ENCODE assay signal across 41 mouse cellular contexts in genomic region chr14:51896539-51897170, GRCm38 (mm10). TPM values are rescaled to one million over a fixed set of nuclear protein-coding genes. Genes with fewer than 3 reads are reported as not detected.
A peak's percentile ranks its signal among the peaks of the same experiment; 100 is the strongest.
DNase-seq lines count a peak whose midpoint lies in the region; ATAC-seq and TF ChIP-seq lines count a peak whose summit lies in the region.
"Had no signal": no experiment of that assay in that cellular context is flagged by ENCODE, and none has a peak within 500 bp of the region (broad histone marks: within the 10 kb centered on the region; RNA-seq: fewer than 3 reads in every experiment).

No protein-coding gene starts in this region.

- peaks cover 0 to 8% of the 10 kb centered on the region in 2 experiments; a peak in 2 of 4 replicates for H3K36me3 ChIP-seq in MEL (ENCODE audit: control insufficient read depth in 1 of 2, insufficient read depth in 2 of 2, low read length in 2 of 2)
- peaks cover 15% of the 10 kb centered on the region for H3K36me3 ChIP-seq in embryonic facial prominence, embryonic 13.5 days
- H3K36me3 ChIP-seq in intestine, postnatal 0 days (ENCODE audit: control insufficient read depth, insufficient read depth): peaks cover 15% of the 10 kb centered on the region
- peaks cover 5% of the 10 kb centered on the region for H3K36me3 ChIP-seq in forebrain, embryonic 16.5 days (ENCODE audit: control insufficient read depth, insufficient read depth)

- no peak overlapping the region for H3K4me2 ChIP-seq in embryonic facial prominence, embryonic 13.5 days
- 0 out of 2 replicates have a peak overlapping the region, but pooled peaks have one; percentile 35 for H3K4me2 ChIP-seq in intestine, postnatal 0 days (replicated peaks; ENCODE audit: low read depth)
- H3K4me2 ChIP-seq in forebrain, embryonic 16.5 days (ENCODE audit: low read length): no peak overlapping the region
- H3K4me2 ChIP-seq: heart, embryonic 12.5 days; hindbrain, embryonic 14.5 days; limb, embryonic 13.5 days; liver, embryonic 12.5 days; midbrain, embryonic 12.5 days; neural tube, embryonic 12.5 days had no signal

- no peak for TF ChIP-seq CTCF in MEL (IDR thresholded peaks at IDR 0.05 in 2 of 3, conservative IDR thresholded peaks at IDR 0.05 in 1 of 3; ENCODE audit: control insufficient read depth in 1 of 3, insufficient read depth in 1 of 3, low read depth in 2 of 3, low read length in 3 of 3, poor library complexity in 1 of 3, severe bottlenecking in 1 of 3)
- TF ChIP-seq CTCF in intestine, postnatal 0 days (IDR thresholded peaks at IDR 0.05; ENCODE audit: low read depth): no peak

- whole genome bisulfite sequencing in embryonic facial prominence, embryonic 13.5 days: 56% methylated on average over 8 of the region's 8 CpGs
- 46% methylated on average over 8 of the region's 8 CpGs for WGBS in intestine, postnatal 0 days
- 59% methylated on average over 8 of the region's 8 CpGs for WGBS in forebrain, embryonic 16.5 days

- no peaks in the 10 kb centered on the region for H3K27me3 ChIP-seq in MEL (ENCODE audit: control insufficient read depth in 1 of 2, insufficient read depth in 2 of 2, low read length in 2 of 2)
- H3K27me3 ChIP-seq in embryonic facial prominence, embryonic 13.5 days: no peaks in the 10 kb centered on the region
- H3K27me3 ChIP-seq in intestine, postnatal 0 days (replicated peaks; ENCODE audit: control insufficient read depth, insufficient read depth, low read length): no peaks in the 10 kb centered on the region
- no peaks in the 10 kb centered on the region for H3K27me3 ChIP-seq in forebrain, embryonic 16.5 days (replicated peaks; ENCODE audit: control insufficient read depth, insufficient read depth, low read length)
- H3K27me3 ChIP-seq: heart, embryonic 12.5 days; limb, embryonic 13.5 days; midbrain, embryonic 12.5 days; neural tube, embryonic 12.5 days had no signal

- intact Hi-C loops in gastrocnemius, postnatal 36 days (cut with DNase I): no loop called here

- H3K9ac ChIP-seq in MEL (ENCODE audit: control insufficient read depth, low read depth, low read length, poor library complexity, severe bottlenecking): no peak overlapping the region
- 0 out of 2 replicates have a peak overlapping the region, but pooled peaks have one; percentile 40 for H3K9ac ChIP-seq in embryonic facial prominence, embryonic 13.5 days
- H3K9ac ChIP-seq in intestine, postnatal 0 days (ENCODE audit: low read depth, low read length): no peak overlapping the region
- H3K9ac ChIP-seq in forebrain, embryonic 16.5 days (replicated peaks; ENCODE audit: low read depth, low read length): no peak overlapping the region
- H3K9ac ChIP-seq: forebrain, postnatal 0 days; heart, embryonic 12.5 days; hindbrain, embryonic 14.5 days; limb, embryonic 13.5 days; liver, embryonic 12.5 days; liver, postnatal 0 days; midbrain, embryonic 12.5 days; neural tube, embryonic 12.5 days had no signal

- peaks cover 3 to 17% of the 10 kb centered on the region in 2 experiments; a peak in 3 of 4 replicates for H3K4me1 ChIP-seq in MEL (ENCODE audit: control insufficient read depth in 1 of 2, insufficient read depth in 2 of 2, low read length in 2 of 2)
- H3K4me1 ChIP-seq in embryonic facial prominence, embryonic 13.5 days: peaks cover 5% of the 10 kb centered on the region
- no peaks in the 10 kb centered on the region for H3K4me1 ChIP-seq in intestine, postnatal 0 days (replicated peaks; ENCODE audit: control insufficient read depth, insufficient read depth, low read length)
- no peaks in the 10 kb centered on the region for H3K4me1 ChIP-seq in forebrain, embryonic 16.5 days (replicated peaks; ENCODE audit: control insufficient read depth, insufficient read depth, low read length)
- H3K4me1 ChIP-seq: limb, embryonic 13.5 days; midbrain, embryonic 12.5 days; neural tube, embryonic 12.5 days had no signal

- TF ChIP-seq POLR2A in MEL (IDR thresholded peaks at IDR 0.05; ENCODE audit: control insufficient read depth in 1 of 2, insufficient read depth in 1 of 2, low read depth in 1 of 2, low read length in 2 of 2, poor library complexity in 1 of 2): no peak

- no peaks in the 10 kb centered on the region for H3K9me3 ChIP-seq in MEL (replicated peaks; ENCODE audit: insufficient read depth, low read length)
- no peaks in the 10 kb centered on the region for H3K9me3 ChIP-seq in embryonic facial prominence, embryonic 13.5 days
- H3K9me3 ChIP-seq in intestine, postnatal 0 days (ENCODE audit: control insufficient read depth): no peaks in the 10 kb centered on the region
- H3K9me3 ChIP-seq in forebrain, embryonic 16.5 days (ENCODE audit: control insufficient read depth, low read length): no peaks in the 10 kb centered on the region
- H3K9me3 ChIP-seq: heart, embryonic 12.5 days; limb, embryonic 13.5 days; liver, embryonic 12.5 days; megakaryocyte, embryonic 14.5 days; midbrain, embryonic 12.5 days; neural tube, embryonic 12.5 days had no signal

- peak; percentile 86 for ATAC-seq in frontal cortex, adult (ENCODE audit: low TSS enrichment)
- no peak for ATAC-seq in embryonic facial prominence, embryonic 13.5 days (ENCODE audit: insufficient number of reproducible peaks, insufficient read depth, low FRiP score, low TSS enrichment, low read depth)
- peak; percentile 55 for ATAC-seq in intestine, postnatal 0 days
- no peak for ATAC-seq in forebrain, embryonic 16.5 days
- ATAC-seq: CD4-positive, CD25-positive, alpha-beta regulatory T cell, adult 4 months; forebrain, postnatal 0 days; inflammation-experienced regulatory T-cells, adult 6 months; liver, embryonic 12.5 days; liver, postnatal 0 days had no signal

- DNase-seq in frontal cortex, postnatal 10 days (ENCODE audit: low spot score in 2 of 2): no peak
- DNase-seq in MEL (ENCODE audit: low read depth, low spot score): peak; percentile 30
- no peak for DNase-seq in gastrocnemius, postnatal 36 days
- DNase-seq: adrenal gland, adult 8-10 months; cerebellum, adult 11 months; forebrain, postnatal 0 days; gastrocnemius, postnatal 25 days; heart, adult 2 months; kidney, adult 8-10 months; kidney, postnatal 10 days; liver, postnatal 0 days; lung, postnatal 4 days; thymus, postnatal 4 days had no signal

- no peaks in the 10 kb centered on the region for H3K79me2 ChIP-seq in MEL (ENCODE audit: control insufficient read depth, insufficient read depth, low read length, poor library complexity)

- H3K4me3 ChIP-seq in MEL (ENCODE audit: control insufficient read depth in 1 of 2, insufficient read depth in 1 of 2, low read depth in 2 of 2, low read length in 2 of 2): no peak overlapping the region
- no peak overlapping the region for H3K4me3 ChIP-seq in embryonic facial prominence, embryonic 13.5 days
- H3K4me3 ChIP-seq in intestine, postnatal 0 days (ENCODE audit: low read depth, low read length): no peak overlapping the region
- no peak overlapping the region for H3K4me3 ChIP-seq in forebrain, embryonic 16.5 days (replicated peaks; ENCODE audit: low read length)
- H3K4me3 ChIP-seq: erythroblast, embryonic 14.5 days; heart, adult 2 months; heart, embryonic 12.5 days; left cerebral cortex, adult 2 months; limb, embryonic 13.5 days; liver, embryonic 12.5 days; megakaryocyte, embryonic 14.5 days; midbrain, embryonic 12.5 days; myocyte; neural tube, embryonic 12.5 days had no signal

- TF ChIP-seq EP300 in MEL (IDR thresholded peaks at IDR 0.05; ENCODE audit: low read depth in 1 of 2, low read length in 2 of 2): no peak

- H3K27ac ChIP-seq in MEL (ENCODE audit: control insufficient read depth, low read depth, low read length): no peak overlapping the region
- no peak overlapping the region for H3K27ac ChIP-seq in embryonic facial prominence, embryonic 13.5 days
- H3K27ac ChIP-seq in intestine, postnatal 0 days (ENCODE audit: low read depth, low read length): no peak overlapping the region
- no peak overlapping the region for H3K27ac ChIP-seq in forebrain, embryonic 16.5 days (ENCODE audit: low read length)
- H3K27ac ChIP-seq: heart, adult 2 months; hindbrain, embryonic 14.5 days; left cerebral cortex, adult 2 months; limb, embryonic 13.5 days; liver, embryonic 12.5 days; midbrain, embryonic 12.5 days; neural tube, embryonic 12.5 days had no signal

- TF ChIP-seq RAD21 in MEL (IDR thresholded peaks at IDR 0.05; ENCODE audit: low read depth, low read length): no peak

RNA-seq across cellular contexts. Expression of gene Slc39a2, which starts 4.0 kb away (rescaled TPM):
- 0.07 TPM in 1 of 2 replicates, not detected in the other for total RNA-seq in MEL (2012; rRNA removed)
- under 1 TPM in 1 of 2 experiments, not detected in 1; 0.07 TPM for polyA plus RNA-seq in MEL (2012; ENCODE audit: insufficient read depth in 1 of 2, insufficient read length in 2 of 2, low read depth in 1 of 2, low replicate concordance in 2 of 2, missing spikeins in 1 of 2)
- 3.5 and 3.7 TPM in 2 replicates for polyA plus RNA-seq in embryonic facial prominence, embryonic 13.5 days (2015; fragmentation: Nextera tagmentation; extraction: Ambion mirVana)
- 0.38 and 0.57 TPM in 2 replicates for polyA plus RNA-seq in intestine, postnatal 0 days (2015; fragmentation: Nextera tagmentation; extraction: Ambion mirVana)
- total RNA-seq in gastrocnemius, postnatal 36 days (2021): under 1 TPM; 0.20 to 0.51 TPM
- polyA plus RNA-seq in forebrain, embryonic 16.5 days (2015; fragmentation: Nextera tagmentation; extraction: Ambion mirVana): 1.5 and 2.6 TPM in 2 replicates
- total RNA-seq: hematopoietic stem cell, adult 5-6 weeks had no signal
- polyA plus RNA-seq: erythroblast, embryonic 14.5 days had no signal

RNA-seq across cellular contexts. Expression of gene Mettl17, which starts 12.0 kb away (rescaled TPM):
- total RNA-seq in MEL (2012; rRNA removed): 26.1 and 28.3 TPM in 2 replicates
- 10 to 100 TPM in 1 of 2 experiments, not detected in 1; 54.4 TPM for polyA plus RNA-seq in MEL (2012; ENCODE audit: insufficient read depth in 1 of 2, insufficient read length in 2 of 2, low read depth in 1 of 2, low replicate concordance in 2 of 2, missing spikeins in 1 of 2)
- polyA plus RNA-seq in embryonic facial prominence, embryonic 13.5 days (2015; fragmentation: Nextera tagmentation; extraction: Ambion mirVana): 51.3 and 54.2 TPM in 2 replicates
- polyA plus RNA-seq in intestine, postnatal 0 days (2015; fragmentation: Nextera tagmentation; extraction: Ambion mirVana): 16.9 and 19.7 TPM in 2 replicates
- total RNA-seq in gastrocnemius, postnatal 36 days (2021): 10 to 100 TPM; 11.7 to 14.4 TPM
- 69.0 and 94.7 TPM in 2 replicates for polyA plus RNA-seq in forebrain, embryonic 16.5 days (2015; fragmentation: Nextera tagmentation; extraction: Ambion mirVana)

RNA-seq across cellular contexts. Expression of gene Ndrg2, which starts 17.3 kb away (rescaled TPM):
- 11.2 and 17.0 TPM in 2 replicates for total RNA-seq in MEL (2012; rRNA removed)
- polyA plus RNA-seq in MEL (2012; ENCODE audit: insufficient read depth in 1 of 2, insufficient read length in 2 of 2, low read depth in 1 of 2, low replicate concordance in 2 of 2, missing spikeins in 1 of 2): 10 to 100 TPM in 1 of 2 experiments, not detected in 1; 48.6 TPM
- polyA plus RNA-seq in embryonic facial prominence, embryonic 13.5 days (2015; fragmentation: Nextera tagmentation; extraction: Ambion mirVana): 55.2 and 72.4 TPM in 2 replicates
- polyA plus RNA-seq in intestine, postnatal 0 days (2015; fragmentation: Nextera tagmentation; extraction: Ambion mirVana): 24.9 and 27.1 TPM in 2 replicates
- total RNA-seq in gastrocnemius, postnatal 36 days (2021): 1,000 to 10,000 TPM; 1,350 to 1,506 TPM
- 169 and 179 TPM in 2 replicates for polyA plus RNA-seq in forebrain, embryonic 16.5 days (2015; fragmentation: Nextera tagmentation; extraction: Ambion mirVana)

RNA-seq across cellular contexts. Expression of gene Tppp2, which starts 21.6 kb away (rescaled TPM):
- total RNA-seq in MEL (2012; rRNA removed): not detected in 2 replicates
- not detected for polyA plus RNA-seq in MEL (2012; ENCODE audit: insufficient read depth in 1 of 2, insufficient read length in 2 of 2, low read depth in 1 of 2, low replicate concordance in 2 of 2, missing spikeins in 1 of 2)
- polyA plus RNA-seq in embryonic facial prominence, embryonic 13.5 days (2015; fragmentation: Nextera tagmentation; extraction: Ambion mirVana): not detected in 2 replicates
- polyA plus RNA-seq in intestine, postnatal 0 days (2015; fragmentation: Nextera tagmentation; extraction: Ambion mirVana): not detected in 2 replicates
- not detected for total RNA-seq in gastrocnemius, postnatal 36 days (2021)
- polyA plus RNA-seq in forebrain, embryonic 16.5 days (2015; fragmentation: Nextera tagmentation; extraction: Ambion mirVana): not detected in 2 replicates
- total RNA-seq: adrenal gland, adult 8-10 months; adrenal gland, postnatal 4 days; forebrain, postnatal 0 days; heart, adult 2 months; hematopoietic stem cell, adult 5-6 weeks; layer of hippocampus, postnatal 14 days; left cerebral cortex, adult 2 months; left cerebral cortex, postnatal 25 days; midbrain, postnatal 0 days had no signal
- polyA plus RNA-seq: CD4-positive, CD25-positive, alpha-beta regulatory T cell, adult 4 months; cortical plate, adult 2 months; erythroblast, embryonic 14.5 days; forebrain, embryonic 11.5 days; forebrain, postnatal 0 days; heart, embryonic 12.5 days; heart, postnatal 0 days; hindbrain, embryonic 14.5 days; inflammation-experienced regulatory T-cells, adult 6 months; limb, embryonic 13.5 days; liver, embryonic 12.5 days; liver, postnatal 0 days; lung, embryonic 16.5 days; midbrain, embryonic 12.5 days; midbrain, postnatal 0 days; myocyte; neural tube, embryonic 12.5 days; small intestine, adult 2 months; stomach, embryonic 14.5 days; thymus, postnatal 0 days had no signal

RNA-seq across cellular contexts. Expression of gene Rnase13, which starts 25.9 kb away (rescaled TPM):
- total RNA-seq in MEL (2012; rRNA removed): not detected in 2 replicates
- not detected for polyA plus RNA-seq in MEL (2012; ENCODE audit: insufficient read depth in 1 of 2, insufficient read length in 2 of 2, low read depth in 1 of 2, low replicate concordance in 2 of 2, missing spikeins in 1 of 2)
- not detected in 2 replicates for polyA plus RNA-seq in embryonic facial prominence, embryonic 13.5 days (2015; fragmentation: Nextera tagmentation; extraction: Ambion mirVana)
- not detected in 2 replicates for polyA plus RNA-seq in intestine, postnatal 0 days (2015; fragmentation: Nextera tagmentation; extraction: Ambion mirVana)
- total RNA-seq in gastrocnemius, postnatal 36 days (2021): not detected
- polyA plus RNA-seq in forebrain, embryonic 16.5 days (2015; fragmentation: Nextera tagmentation; extraction: Ambion mirVana): not detected in 2 replicates
- total RNA-seq: adrenal gland, adult 8-10 months; adrenal gland, postnatal 4 days; forebrain, postnatal 0 days; gastrocnemius, postnatal 25 days; heart, adult 2 months; hematopoietic stem cell, adult 5-6 weeks; left cerebral cortex, adult 2 months; midbrain, postnatal 0 days had no signal
- polyA plus RNA-seq: CD4-positive, CD25-positive, alpha-beta regulatory T cell, adult 4 months; erythroblast, embryonic 14.5 days; forebrain, embryonic 11.5 days; forebrain, postnatal 0 days; heart, adult 2 months; heart, embryonic 12.5 days; heart, postnatal 0 days; hindbrain, embryonic 14.5 days; inflammation-experienced regulatory T-cells, adult 6 months; limb, embryonic 13.5 days; liver, embryonic 12.5 days; liver, postnatal 0 days; lung, embryonic 16.5 days; midbrain, embryonic 12.5 days; midbrain, postnatal 0 days; myocyte; neural tube, embryonic 12.5 days; small intestine, adult 2 months; stomach, embryonic 14.5 days; thymus, postnatal 0 days had no signal

Comparison
In these comparisons a context has a peak if more than half of its experiments do, and no peak if none do; other contexts are left out.
1. ATAC-seq: peak in frontal cortex, adult (single experiment) and intestine, postnatal 0 days (single experiment); none in embryonic facial prominence, embryonic 13.5 days (single experiment) and forebrain, embryonic 16.5 days (single experiment).